Mouse (Mus musculus): ENCODE data around the gene Il11ra1. TPM values are rescaled to one million over a fixed set of nuclear protein-coding genes. Genes with fewer than 3 reads are reported as not detected.

The Il11ra1 gene
- polyA plus RNA-seq, 1 experiment from 2014 or later = 136 TPM

DNA sequence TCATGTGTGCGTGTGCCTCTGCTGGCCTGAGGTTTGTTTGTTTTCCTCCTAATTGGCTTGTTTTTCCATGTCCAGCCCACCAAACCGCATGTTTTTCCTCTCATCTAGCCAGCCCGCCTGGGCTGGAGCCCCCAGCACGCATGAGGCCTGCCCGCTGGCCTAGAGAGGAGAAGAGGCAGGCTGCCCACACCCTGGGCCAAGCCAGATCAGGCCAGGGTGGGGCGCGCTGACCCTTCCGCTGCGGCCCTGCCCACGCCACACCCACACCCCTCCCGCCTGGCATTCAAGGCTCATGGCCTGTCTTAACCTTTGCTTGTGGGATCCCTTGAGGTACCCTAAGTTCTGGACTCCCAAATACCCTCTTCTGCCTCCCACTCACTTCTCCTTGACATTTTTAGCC lies 33.1 kb upstream of the Il11ra1 start:
- Histone ChIP-seq H3K4me2 (no peak overlapping the region), H3K27me3 (no peaks in the 10 kb centered on the region), H3K4me1 (peaks cover 12% of the 10 kb centered on the region), H3K4me3 (no peak overlapping the region), H3K27ac (no peak overlapping the region), H3K36me3 (no peaks in the 10 kb centered on the region), H3K9me3 (no peaks in the 10 kb centered on the region), H3K9ac (no peak overlapping the region)
- WGBS = 73% methylated on average over 11 of the region's 11 CpGs
- ATAC-seq (ENCODE audit: borderline replicate concordance, extremely low read depth, low FRiP score, low TSS enrichment) = no peak

DNA sequence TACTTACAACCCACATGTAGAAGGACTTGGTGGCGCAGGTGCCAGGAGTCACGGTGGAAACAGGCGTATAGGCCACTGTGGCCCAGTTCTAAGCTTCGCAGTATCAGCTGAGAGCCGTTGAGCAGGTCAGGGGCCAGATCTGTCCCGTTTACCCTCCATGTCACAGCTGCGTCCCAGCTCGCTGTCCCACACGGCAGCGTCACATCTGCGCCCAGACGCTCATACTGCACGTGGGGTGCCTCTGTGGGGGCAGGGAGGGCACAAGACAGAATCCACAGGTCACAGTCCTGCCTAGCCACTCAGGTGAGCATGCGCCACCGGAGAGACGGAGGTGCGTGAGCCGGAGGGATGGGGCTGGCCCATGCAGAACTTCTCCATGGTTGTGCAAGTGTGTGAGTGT lies 29.0 kb upstream of the Il11ra1 start:
- H3K4me2 ChIP-seq = no peak overlapping the region
- no peaks in the 10 kb centered on the region for H3K27me3 ChIP-seq
- no peak overlapping the region for H3K4me3 ChIP-seq
- H3K9me3 ChIP-seq = no peaks in the 10 kb centered on the region
- no peak overlapping the region for H3K27ac ChIP-seq
- no peak for ATAC-seq (ENCODE audit: borderline replicate concordance, extremely low read depth, low FRiP score, low TSS enrichment)
- peaks cover 23% of the 10 kb centered on the region for H3K4me1 ChIP-seq
- H3K9ac ChIP-seq = no peak overlapping the region
- H3K36me3 ChIP-seq = no peaks in the 10 kb centered on the region
- 81% methylated on average over 18 of the region's 18 CpGs for WGBS

DNA sequence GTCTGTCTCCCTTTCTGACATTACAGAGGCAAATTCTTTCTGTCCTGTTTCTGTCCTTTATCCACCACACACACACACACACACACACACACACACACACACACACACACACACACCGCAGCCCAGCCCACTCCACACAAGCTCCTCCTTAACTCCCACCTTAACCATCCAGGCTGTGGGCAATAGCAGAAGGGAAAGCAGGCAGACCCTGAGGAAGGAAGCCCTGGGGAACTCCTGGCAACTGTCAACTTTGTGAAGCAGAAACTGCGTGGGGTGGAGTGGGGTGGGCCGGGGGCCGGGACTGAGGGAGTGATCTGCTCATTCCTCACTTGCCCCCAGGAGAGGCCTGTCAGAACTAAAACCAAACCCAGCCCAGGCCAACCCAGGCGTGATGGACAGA lies 28.3 kb upstream of the Il11ra1 start:
- Histone ChIP-seq H3K9me3 (no peaks in the 10 kb centered on the region), H3K27me3 (no peaks in the 10 kb centered on the region), H3K4me2 (no peak overlapping the region), H3K27ac (no peak overlapping the region), H3K4me3 (no peak overlapping the region), H3K4me1 (peaks cover 30% of the 10 kb centered on the region), H3K9ac (no peak overlapping the region), H3K36me3 (no peaks in the 10 kb centered on the region)
- 50% methylated on average over 5 of the region's 5 CpGs for WGBS
- no peak for ATAC-seq (ENCODE audit: borderline replicate concordance, extremely low read depth, low FRiP score, low TSS enrichment)

DNA sequence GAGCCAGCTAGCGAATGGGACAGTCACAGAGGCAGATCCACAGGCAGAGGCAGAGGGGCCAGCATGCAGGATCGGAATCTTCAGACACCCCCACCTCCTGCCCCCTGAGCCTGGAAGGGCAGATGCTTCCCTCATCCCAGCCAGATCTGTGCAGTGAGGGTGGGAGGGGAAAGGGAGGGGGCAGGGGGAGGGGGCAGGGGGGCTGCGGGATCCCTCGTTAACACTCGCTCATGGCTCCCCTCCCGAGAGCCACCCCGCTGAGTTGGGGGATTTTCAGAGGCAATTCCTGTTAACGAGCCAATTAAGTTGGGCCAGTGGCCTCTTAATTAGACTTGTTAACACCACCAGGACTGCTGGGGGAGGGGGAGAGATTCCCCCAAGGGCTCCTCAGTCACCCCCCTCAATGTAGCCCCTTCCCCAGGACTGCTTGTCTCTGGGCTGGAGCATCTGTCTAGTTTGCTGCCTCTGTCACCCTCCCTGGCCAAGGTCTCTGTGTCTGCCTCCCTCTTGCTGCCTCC lies 27.8 kb upstream of the Il11ra1 start:
- no peaks in the 10 kb centered on the region for H3K27me3 ChIP-seq
- H3K4me2 ChIP-seq = no peak overlapping the region
- ATAC-seq (ENCODE audit: borderline replicate concordance, extremely low read depth, low FRiP score, low TSS enrichment) = no peak
- peaks cover 35% of the 10 kb centered on the region for H3K4me1 ChIP-seq
- H3K9ac ChIP-seq = no peak overlapping the region
- H3K9me3 ChIP-seq = no peaks in the 10 kb centered on the region
- no peaks in the 10 kb centered on the region for H3K36me3 ChIP-seq
- H3K27ac ChIP-seq = no peak overlapping the region
- no peak overlapping the region for H3K4me3 ChIP-seq
- WGBS = 30% methylated on average over 8 of the region's 8 CpGs

DNA sequence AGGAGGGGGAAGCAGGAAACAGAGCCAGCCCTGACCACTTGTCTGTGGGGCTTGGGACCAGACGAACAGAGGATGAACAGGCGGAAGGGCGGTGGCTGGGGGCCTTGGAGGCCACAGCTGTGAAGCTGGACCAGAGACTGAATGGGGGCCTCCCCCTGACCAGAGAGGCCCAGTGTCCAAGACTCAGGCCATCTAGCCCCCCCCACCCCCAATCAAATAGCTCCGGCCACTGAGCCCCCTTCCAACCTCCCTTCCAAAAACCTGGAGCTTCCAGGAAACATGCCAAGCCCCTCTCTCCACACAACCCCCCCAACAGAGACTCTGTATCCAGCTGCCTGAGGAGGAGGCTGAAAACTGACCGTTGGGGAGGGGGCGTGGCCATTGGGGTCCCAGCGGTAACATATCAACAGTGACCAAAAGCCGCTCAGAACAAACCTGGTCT lies 27.2 kb upstream of the Il11ra1 start:
- H3K4me3 ChIP-seq = no peak overlapping the region
- no peak for ATAC-seq (ENCODE audit: borderline replicate concordance, extremely low read depth, low FRiP score, low TSS enrichment)
- no peaks in the 10 kb centered on the region for H3K36me3 ChIP-seq
- H3K4me1 ChIP-seq = peaks cover 39% of the 10 kb centered on the region
- H3K27ac ChIP-seq = no peak overlapping the region
- WGBS = 31% methylated on average over 8 of the region's 8 CpGs
- H3K9ac ChIP-seq = no peak overlapping the region
- no peaks in the 10 kb centered on the region for H3K27me3 ChIP-seq
- H3K9me3 ChIP-seq = no peaks in the 10 kb centered on the region
- H3K4me2 ChIP-seq = no peak overlapping the region

DNA sequence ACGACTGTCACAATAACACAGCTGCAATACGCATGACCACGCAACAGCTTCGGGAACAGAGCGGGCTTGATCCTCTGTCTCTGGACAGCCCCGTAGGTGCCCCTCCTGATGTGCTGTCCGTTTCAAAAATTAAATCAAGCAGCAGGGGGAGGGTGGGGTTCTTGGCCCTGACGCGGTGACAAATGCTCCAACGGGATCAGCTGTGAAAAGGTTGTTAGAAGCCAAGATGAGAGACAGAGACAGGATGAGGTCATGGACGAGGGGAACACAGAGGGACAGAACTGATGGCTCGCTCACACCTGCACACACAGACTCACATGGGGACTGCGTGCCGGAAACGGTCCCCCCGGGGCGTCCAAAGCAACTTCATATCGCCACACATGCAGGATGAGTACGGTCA lies 26.6 kb upstream of the Il11ra1 start:
- WGBS = 57% methylated on average over 19 of the region's 19 CpGs
- Histone ChIP-seq H3K4me2 (no peak overlapping the region), H3K4me1 (peaks cover 45% of the 10 kb centered on the region), H3K27me3 (no peaks in the 10 kb centered on the region), H3K9ac (no peak overlapping the region), H3K4me3 (no peak overlapping the region), H3K36me3 (no peaks in the 10 kb centered on the region), H3K27ac (no peak overlapping the region), H3K9me3 (no peaks in the 10 kb centered on the region)
- ATAC-seq (ENCODE audit: borderline replicate concordance, extremely low read depth, low FRiP score, low TSS enrichment) = no peak

DNA sequence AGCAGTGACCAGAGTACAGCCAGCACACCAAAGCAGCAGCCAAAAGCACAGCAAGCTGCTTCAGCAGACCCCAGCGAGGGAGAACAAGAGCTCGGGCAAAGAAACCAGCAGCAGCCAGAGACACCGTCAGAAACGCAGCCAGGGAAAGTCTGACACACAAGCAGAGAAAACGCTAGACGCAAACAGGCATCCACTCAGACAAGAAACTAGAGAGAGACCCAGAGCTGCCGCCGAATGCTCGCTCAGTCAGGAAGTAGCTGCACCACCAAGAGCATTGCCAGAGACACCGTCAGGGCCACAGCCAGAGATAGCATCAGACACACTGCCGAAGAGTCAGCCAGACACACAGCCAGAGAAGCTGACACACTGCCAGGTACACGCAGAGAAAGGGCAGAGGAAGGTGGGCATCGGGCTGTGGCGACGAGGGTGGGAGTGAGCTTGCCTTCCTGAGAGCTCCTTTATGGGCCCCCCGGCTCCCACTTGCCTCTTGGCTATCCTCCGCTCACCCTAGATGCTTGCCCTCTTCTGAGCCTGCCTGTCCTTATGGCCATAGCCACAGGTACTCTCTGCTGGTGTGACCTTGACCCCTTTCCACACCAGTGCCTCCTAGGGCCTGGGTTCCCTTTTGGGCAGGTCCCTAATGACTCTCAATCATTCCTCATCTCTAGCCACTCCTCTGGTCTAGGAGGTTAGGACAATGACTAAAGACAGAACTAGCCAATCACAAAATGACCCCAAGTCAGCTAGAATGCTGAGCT lies 23.4 kb upstream of the Il11ra1 start:
- Histone ChIP-seq H3K9ac (0 out of 2 replicates have a peak overlapping the region, but pooled peaks have one; percentile 5), H3K27ac (peak overlapping the region; percentile 51)

DNA sequence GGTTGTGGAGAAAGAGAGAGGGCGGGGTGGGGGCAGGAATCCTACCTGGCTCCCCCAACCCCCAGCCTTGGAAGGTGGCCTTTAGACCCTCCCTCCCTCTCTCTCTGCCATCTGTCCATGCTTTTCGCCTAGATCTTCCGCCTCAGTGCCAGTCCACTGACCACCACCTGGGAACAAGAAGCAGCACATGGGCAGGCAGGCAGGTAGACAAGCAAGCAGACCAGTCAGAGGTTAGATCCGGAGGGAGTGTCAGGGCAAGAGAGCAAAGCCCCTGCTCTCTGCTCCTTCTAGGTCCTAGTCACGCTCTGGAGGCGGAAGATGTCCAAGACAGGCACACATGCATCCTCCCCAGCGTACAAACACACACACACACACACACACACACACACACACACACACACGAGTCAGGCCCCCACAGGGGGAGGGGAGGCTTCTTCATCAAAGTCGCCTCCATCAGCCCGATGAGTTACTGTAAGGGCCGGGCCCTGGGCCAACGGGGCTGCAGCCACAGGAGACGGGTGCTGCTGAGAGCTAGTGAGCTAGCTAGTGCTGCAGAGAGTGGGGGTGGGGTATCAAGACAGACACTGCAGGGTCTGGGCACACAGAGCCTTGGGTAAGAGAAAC lies 22.7 kb upstream of the Il11ra1 start:
- 40% methylated on average over 13 of the region's 13 CpGs for WGBS
- no peaks in the 10 kb centered on the region for H3K9me3 ChIP-seq
- peaks cover 56% of the 10 kb centered on the region for H3K4me1 ChIP-seq
- peak overlapping the region; percentile 33 for H3K4me2 ChIP-seq
- peak; percentile 81 for ATAC-seq (ENCODE audit: borderline replicate concordance, extremely low read depth, low FRiP score, low TSS enrichment)
- H3K9ac ChIP-seq = no peak overlapping the region
- H3K36me3 ChIP-seq = no peaks in the 10 kb centered on the region
- no peaks in the 10 kb centered on the region for H3K27me3 ChIP-seq
- no peak overlapping the region for H3K4me3 ChIP-seq
- H3K27ac ChIP-seq = peak overlapping the region; percentile 51

More for the DNA sequence above, 23.4 kb upstream of the Il11ra1 start:
- no peak for ATAC-seq (ENCODE audit: borderline replicate concordance, extremely low read depth, low FRiP score, low TSS enrichment)
- 44% methylated on average over 17 of the region's 17 CpGs for WGBS
- H3K36me3 ChIP-seq = no peaks in the 10 kb centered on the region
- H3K4me1 ChIP-seq = peaks cover 60% of the 10 kb centered on the region
- no peak overlapping the region for H3K4me3 ChIP-seq
- peak overlapping the region; percentile 33 for H3K4me2 ChIP-seq
- H3K9me3 ChIP-seq = no peaks in the 10 kb centered on the region
- H3K27me3 ChIP-seq = no peaks in the 10 kb centered on the region

DNA sequence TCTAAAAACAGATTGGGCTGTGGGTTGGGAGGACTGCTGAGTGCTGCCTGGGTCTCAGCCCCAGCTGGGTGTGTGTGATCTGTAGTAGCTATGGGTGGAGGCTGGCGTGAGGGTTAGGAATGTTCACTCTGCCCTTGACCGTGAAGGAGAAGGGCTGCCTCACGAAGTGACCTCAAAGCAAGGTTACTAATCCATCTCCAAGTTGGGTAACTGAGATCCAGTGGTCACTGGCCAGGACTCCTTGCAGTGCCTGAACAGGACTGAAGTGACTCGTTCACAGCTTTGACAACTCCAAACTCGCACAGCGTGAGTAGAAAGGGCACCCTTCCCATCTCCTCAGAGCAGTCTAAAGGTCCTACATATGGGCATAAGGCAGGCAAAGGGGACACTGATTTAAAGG lies 20.9 kb upstream of the Il11ra1 start:
- H3K4me3 ChIP-seq = no peak overlapping the region
- H3K4me2 ChIP-seq = no peak overlapping the region
- no peak overlapping the region for H3K9ac ChIP-seq
- 0 out of 2 replicates have a peak, but pooled peaks cover 5% of the 10 kb centered on the region for H3K27me3 ChIP-seq
- H3K36me3 ChIP-seq = no peaks in the 10 kb centered on the region
- peaks cover 52% of the 10 kb centered on the region for H3K4me1 ChIP-seq
- H3K27ac ChIP-seq = no peak overlapping the region
- 38% methylated on average over 6 of the region's 6 CpGs for WGBS
- H3K9me3 ChIP-seq = no peaks in the 10 kb centered on the region
- no peak for ATAC-seq (ENCODE audit: borderline replicate concordance, extremely low read depth, low FRiP score, low TSS enrichment)

DNA sequence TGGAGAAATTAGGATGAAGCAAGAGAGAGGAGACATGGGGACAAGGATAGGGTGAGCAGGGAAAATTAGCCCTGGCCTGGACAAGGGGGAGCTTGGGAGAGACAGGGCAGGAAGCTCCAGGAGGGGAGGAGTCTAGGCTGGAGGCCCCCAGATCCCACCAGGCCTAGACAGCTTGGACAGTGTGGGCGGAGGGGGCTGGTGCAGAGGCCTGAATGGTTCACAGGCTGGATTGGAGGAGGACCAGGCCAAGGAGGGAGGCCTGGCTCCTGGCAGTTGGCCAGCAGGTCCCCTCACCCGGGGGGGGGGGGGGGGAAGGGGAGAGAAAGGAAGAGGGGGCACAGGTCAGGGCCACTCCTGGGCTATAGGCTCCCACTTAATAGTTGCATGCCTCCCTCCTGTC lies 20.5 kb upstream of the Il11ra1 start:
- Histone ChIP-seq H3K27me3 (0 out of 2 replicates have a peak, but pooled peaks cover 5% of the 10 kb centered on the region), H3K9me3 (no peaks in the 10 kb centered on the region), H3K4me1 (peaks cover 53% of the 10 kb centered on the region), H3K4me3 (no peak overlapping the region), H3K4me2 (no peak overlapping the region), H3K27ac (no peak overlapping the region), H3K9ac (no peak overlapping the region), H3K36me3 (no peaks in the 10 kb centered on the region)
- 0 out of 2 replicates have a peak, but pooled peaks have one; percentile 32 for ATAC-seq (ENCODE audit: borderline replicate concordance, extremely low read depth, low FRiP score, low TSS enrichment)
- 50% methylated on average over 1 of the region's 2 CpGs for WGBS

DNA sequence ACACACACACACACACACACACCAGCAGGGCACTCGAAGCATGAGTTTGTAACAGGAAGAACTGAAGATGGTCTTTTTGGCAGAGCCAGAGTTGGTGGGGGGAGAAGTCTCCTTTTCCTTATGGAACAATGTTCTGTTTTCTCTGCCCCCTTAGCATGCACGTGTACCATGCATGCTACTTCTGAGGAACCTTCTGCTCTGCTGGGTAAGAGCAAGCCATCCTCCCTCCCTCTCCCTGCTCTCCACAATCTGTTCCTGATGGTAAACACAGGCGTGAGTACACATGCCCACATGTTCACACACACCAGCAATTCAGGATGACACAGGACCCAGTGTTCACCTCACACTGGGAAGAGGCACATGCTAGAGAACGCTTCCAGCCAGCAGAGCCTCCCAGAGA lies 18.6 kb upstream of the Il11ra1 start:
- H3K4me2 ChIP-seq = no peak overlapping the region
- H3K27me3 ChIP-seq = 0 out of 2 replicates have a peak, but pooled peaks cover 5% of the 10 kb centered on the region
- WGBS = 60% methylated on average over 4 of the region's 4 CpGs
- no peak for ATAC-seq (ENCODE audit: borderline replicate concordance, extremely low read depth, low FRiP score, low TSS enrichment)
- peaks cover 49% of the 10 kb centered on the region for H3K4me1 ChIP-seq
- H3K9ac ChIP-seq = no peak overlapping the region
- no peaks in the 10 kb centered on the region for H3K36me3 ChIP-seq
- no peaks in the 10 kb centered on the region for H3K9me3 ChIP-seq
- no peak overlapping the region for H3K4me3 ChIP-seq
- H3K27ac ChIP-seq = no peak overlapping the region

DNA sequence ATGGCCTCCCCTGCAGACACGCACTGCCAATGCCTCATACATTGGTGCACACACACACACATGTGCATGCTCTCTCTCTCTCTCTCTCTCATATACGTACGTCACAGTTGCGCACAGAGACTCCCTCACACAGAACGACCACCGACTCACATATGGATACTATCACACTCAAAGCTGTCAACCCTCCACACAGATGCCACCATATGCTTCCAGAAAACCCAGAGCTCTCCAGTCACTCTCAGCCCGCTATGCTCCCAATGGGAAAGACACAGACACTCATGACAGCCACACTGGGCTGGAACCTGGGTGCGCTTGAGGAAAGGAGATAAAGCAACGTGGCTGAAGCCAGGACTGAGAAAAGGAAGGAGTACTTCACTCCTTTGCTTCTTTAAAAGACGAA lies 17.8 kb upstream of the Il11ra1 start:
- Histone ChIP-seq H3K9me3 (no peaks in the 10 kb centered on the region), H3K36me3 (no peaks in the 10 kb centered on the region), H3K27me3 (0 out of 2 replicates have a peak, but pooled peaks cover 5% of the 10 kb centered on the region), H3K4me1 (peaks cover 41% of the 10 kb centered on the region), H3K4me3 (no peak overlapping the region), H3K9ac (no peak overlapping the region), H3K27ac (peak overlapping the region; percentile 41), H3K4me2 (no peak overlapping the region)
- 58% methylated on average over 10 of the region's 10 CpGs for WGBS
- ATAC-seq (ENCODE audit: borderline replicate concordance, extremely low read depth, low FRiP score, low TSS enrichment) = no peak
